Mouse (Mus musculus) olfactory bulb, adult 2 months (tissue): ENCODE data around the gene Lrrfip2.

Source experiments
- CTCF ChIP-seq: fragments of 200-500 bp; IDR thresholded peaks from 2 replicates; pipeline ENCODE4 v1.5.1; 2012; ENCODE audit warnings: low read depth, mild to moderate bottlenecking, low read length, moderate library complexity; ENCODE audit not compliant: insufficient read depth
- POLR2A ChIP-seq: fragments of 200-500 bp; IDR thresholded peaks from 2 replicates; pipeline ENCODE4 v1.6.1; 2012; ENCODE audit warnings: mild to moderate bottlenecking, low read depth, low read length, moderate library complexity; ENCODE audit not compliant: insufficient read depth

DNA sequence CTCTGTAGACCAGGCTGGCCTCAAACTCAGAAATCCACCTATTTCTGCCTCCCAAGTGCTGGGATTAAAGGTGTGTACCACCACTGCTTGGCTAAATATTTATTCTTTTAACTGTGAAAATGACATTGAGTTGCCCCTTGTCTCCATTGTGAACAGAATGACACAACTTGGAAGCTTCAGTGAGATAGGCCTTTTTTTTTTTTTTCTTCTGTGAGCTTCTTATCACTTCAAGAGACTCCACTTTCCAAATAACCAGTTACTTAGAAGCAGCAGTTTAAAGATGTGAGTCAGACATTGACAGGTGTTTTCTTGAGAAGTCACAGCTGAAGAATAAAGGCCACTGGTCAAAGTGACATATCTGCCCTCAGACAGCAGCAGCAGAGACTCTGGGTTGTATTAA, 82.8 kb downstream of the Lrrfip2 start:
- TF ChIP-seq CTCF = no peak
- TF ChIP-seq POLR2A = no peak
